Mouse (Mus musculus) right cerebral cortex, postnatal 36 days (tissue): Measurements from ENCODE around the gene Pdlim4.

ENCODE experiments used
- DNase-seq, 2 experiments: peaks; one replicate each; pipeline ENCODE4 v3.0.0; 2022; ENCODE audit warnings: low spot score in 2 of 2, mixed read lengths in 1 of 2

Gene Pdlim4

DNA sequence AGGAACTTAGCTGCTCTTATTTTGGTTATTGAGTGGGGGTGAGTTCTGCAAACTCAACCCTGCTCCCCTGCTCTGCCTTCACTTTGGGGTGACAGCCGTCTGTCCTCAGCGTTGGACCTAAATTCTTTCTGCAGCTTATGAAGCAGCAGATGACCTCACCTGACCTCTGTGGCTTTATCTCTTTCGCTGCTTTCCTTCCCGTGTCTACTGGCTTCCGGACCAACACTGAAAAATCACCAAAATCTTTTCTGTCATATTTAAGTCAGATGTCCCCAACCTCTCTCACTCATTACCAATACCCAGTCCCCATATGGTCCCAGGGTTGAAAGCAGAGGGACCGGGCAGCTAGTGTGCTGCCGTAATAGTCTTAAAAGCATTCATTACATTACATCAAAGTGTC, 23.4 kb upstream of the Pdlim4 start:
- no peak for DNase-seq

GRCm38 (mm10) chr11:54091726-54092125, 22.9 kb upstream of the Pdlim4 start:
- DNase-seq = no peak

GRCm38 (mm10) chr11:54090091-54090879, 21.5 kb upstream of the Pdlim4 start:
- no peak for DNase-seq

- peak in 1 of 2 experiments; percentile 48 for DNase-seq
Measured at GRCm38 (mm10) chr11:54088947-54089317, 20.1 kb upstream of the Pdlim4 start.

GRCm38 (mm10) chr11:54088253-54088946, 19.6 kb upstream of the Pdlim4 start:
- no peak for DNase-seq

DNA sequence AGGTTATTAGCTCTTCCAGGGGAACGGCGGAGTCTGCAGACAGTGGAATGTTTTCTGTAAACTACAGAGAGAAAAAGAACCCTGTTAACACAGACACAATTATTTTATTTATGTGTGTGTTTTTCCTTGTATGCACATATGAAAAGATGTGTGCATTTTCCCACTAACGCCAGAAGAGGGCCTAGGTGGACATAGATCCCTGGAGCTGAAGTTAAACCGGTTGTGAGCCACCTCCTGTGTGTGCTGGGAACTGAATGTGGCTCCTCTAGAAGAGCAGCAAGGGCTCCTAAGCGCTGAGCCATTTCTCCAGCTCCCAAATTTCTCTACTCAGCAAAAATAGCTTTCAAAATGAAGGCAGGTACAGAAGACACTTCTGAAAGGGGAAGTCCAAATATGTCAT, 17.0 kb upstream of the Pdlim4 start:
- DNase-seq = no peak

DNA sequence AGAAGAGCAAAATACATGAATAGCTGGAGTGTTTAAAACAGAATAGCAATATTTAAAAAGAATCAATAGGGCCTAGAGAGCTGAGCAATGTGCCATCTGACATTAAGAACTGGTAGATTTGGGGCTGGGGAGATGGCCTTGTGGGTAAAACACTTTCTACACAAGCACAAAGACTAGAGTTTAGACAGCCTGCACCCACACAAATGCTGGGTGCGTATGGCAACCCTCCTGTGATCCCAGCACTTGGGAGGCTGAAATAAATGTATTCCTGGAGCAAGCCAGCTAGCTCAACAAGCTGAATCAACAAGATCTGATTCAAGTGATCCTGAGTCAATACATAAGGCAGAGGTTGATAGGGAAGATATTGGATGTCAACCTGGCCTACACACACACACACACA, 16.2 kb upstream of the Pdlim4 start:
- DNase-seq = no peak

DNA sequence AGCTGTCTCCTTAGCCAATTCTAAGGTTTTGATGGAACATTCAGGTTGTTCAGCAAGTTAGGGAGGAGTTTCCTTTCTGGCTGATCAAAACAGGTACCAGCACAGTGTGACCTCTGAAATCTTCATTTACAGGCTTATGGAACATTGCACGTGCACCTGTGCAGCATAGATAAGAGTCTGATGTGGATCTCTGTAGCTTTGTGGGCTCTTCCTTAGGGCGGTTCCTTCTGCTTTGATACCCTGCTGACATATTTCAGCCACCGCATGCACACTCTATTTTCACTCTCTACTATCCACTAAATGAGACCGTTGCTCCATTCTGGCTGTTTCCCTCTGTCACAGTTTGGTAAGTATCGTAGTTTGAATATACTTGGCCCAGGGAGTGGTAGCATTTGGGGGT, 13.9 kb upstream of the Pdlim4 start:
- no peak for DNase-seq

- DNase-seq = no peak
Measured at GRCm38 (mm10) chr11:54080435-54080834, 11.6 kb upstream of the Pdlim4 start.

- no peak for DNase-seq
Measured at GRCm38 (mm10) chr11:54076101-54076500, 7.3 kb upstream of the Pdlim4 start.

DNA sequence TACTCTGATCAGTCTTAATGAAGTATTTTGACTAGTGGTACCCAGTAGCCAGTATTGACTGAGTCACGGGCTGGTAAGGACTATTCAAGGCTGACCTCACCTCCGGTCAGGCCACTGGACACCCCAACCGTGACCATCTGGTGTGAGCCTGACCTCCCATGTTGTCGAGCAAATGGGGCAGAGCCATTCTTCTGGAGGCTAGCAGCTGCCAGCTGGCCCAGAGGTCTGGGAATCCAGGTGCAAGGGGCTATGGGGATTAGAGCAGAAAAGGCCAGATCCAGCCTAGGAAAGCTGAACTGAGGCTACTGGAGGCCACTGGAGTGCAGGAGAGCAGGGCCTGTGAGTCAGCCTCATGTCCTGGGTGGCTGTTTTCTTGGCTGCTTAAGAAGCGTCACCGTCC, 6.5 kb upstream of the Pdlim4 start:
- no peak for DNase-seq

DNA sequence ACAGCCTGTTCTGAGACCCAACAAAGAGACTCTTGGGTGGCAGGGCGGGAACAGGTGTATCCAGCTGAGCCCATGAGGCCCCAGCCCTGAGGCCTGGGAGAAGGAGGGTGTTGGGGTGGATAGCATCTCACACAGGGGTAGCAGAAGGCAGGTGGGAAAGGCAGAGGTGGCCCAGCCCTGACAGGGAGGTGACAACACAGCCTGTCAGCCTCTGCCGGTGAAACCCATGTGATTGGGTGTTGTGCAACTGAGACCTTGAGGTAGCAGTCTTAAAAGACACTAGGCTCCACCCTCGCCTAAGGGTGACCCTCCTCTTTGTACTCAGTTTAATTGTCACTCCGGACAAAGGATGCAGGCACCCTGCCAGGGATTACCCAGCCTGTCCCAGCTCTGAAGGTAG, 4.5 kb upstream of the Pdlim4 start:
- DNase-seq = no peak

DNA sequence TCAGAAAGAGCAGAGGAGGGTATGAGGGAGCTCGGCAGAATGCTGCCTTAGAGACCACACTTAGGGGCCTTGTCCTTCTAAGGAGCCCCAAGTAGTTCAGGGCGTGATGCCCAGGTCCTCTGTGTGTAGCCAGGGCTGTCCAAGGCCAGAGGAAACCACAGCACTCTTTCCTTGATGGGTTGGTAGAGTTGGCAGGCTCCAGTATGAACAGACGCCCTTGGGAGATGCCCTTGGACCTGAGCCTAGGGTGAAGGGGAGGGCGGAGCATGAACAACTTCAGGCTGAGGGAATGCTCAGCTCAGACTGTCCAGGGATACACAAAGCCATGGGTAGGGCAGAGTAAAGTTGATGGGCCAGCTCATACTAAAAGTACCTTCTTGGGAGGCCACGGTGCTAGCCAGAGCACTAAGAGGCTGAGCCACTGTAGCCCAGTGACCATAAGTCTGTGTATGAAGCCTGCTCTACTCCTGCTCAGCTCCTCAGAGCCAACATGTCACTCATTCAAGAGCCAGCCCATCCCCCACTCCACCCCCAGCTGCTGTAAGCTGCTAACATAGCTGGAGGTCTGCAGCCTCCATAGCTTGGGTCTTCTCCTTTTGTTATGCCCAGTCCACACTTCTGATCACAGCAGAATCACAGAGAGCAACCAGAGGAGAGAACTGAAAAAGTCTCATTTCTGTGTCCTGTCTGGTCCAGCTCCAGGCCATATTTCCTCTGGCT, 3.1 kb upstream of the Pdlim4 start:
- DNase-seq = no peak

- no peak for DNase-seq
Measured at GRCm38 (mm10) chr11:54067996-54068519, 756 bp downstream of the Pdlim4 start.

- DNase-seq = no peak
Measured at GRCm38 (mm10) chr11:54067318-54067995, 1.4 kb downstream of the Pdlim4 start.

DNA sequence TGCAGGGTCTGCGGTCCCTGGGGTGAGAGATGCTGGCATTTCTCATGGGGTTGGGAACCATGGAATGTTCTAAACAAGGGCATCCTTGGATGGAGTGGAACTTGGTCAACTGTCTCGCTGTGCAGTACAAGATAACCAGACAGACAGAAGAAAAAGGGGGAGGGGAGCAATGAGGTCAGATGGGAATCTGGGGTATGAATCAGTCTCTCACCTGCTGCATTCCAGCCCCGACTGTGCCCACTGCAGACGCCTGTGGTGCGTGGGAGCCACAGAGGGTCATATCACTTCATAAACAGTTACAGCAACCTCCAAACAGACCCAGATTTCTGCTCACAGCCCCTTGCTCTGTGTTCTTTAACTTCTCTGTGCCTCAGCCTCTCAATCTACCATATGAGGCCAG, 2.4 kb downstream of the Pdlim4 start:
- no peak for DNase-seq

DNA sequence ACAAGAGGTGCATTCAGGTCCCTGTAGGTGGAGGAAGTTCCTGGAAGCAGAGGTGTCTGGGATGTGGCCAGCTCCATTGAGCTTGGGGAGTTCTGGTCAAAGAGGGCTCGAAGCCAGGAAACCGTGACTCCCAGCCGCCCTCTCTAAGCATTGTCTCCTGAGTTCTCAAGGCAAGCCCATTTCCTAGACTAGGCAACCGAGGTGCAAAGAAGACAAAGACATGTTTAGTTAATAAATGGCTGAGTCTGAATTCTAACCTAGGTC, 3.0 kb downstream of the Pdlim4 start:
- no peak for DNase-seq

GRCm38 (mm10) chr11:54065106-54065914, 3.5 kb downstream of the Pdlim4 start:
- no peak for DNase-seq

GRCm38 (mm10) chr11:54064412-54064978, 4.3 kb downstream of the Pdlim4 start:
- DNase-seq = no peak

- no peak for DNase-seq
Measured at GRCm38 (mm10) chr11:54063472-54063775, 5.4 kb downstream of the Pdlim4 start.
